18 mouse cellular contexts compared by ENCODE assay signal in the genomic region with DNA sequence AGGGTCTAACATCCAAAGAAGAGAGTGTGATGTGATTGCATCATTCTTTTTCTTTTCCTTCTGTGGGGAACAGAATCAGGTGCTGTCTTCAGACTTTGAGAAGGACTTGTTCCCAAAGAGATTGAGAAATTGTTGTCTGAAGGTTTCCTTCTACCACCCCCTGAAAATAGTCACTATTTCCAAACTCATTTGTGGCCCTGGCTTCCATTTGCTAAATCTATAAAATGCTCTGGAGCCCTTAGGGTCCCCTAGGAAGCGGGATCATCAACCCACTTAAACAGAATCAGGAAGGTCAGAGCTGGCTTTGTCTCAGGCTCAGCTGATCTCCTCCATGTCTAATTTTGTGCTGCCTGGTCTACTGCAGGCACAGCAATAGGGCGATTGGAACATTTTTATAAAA.
DNase-seq lines count a peak whose midpoint lies in the region; ATAC-seq lines count a peak whose summit lies in the region.
"Had no signal": no experiment of that assay in that cellular context is flagged by ENCODE, and none has a peak within 500 bp of the region (broad histone marks: within the 10 kb centered on the region; RNA-seq: fewer than 3 reads in every experiment).

No protein-coding gene starts in this region.

- no peak for ATAC-seq in hindbrain, embryonic 13.5 days (ENCODE audit: low FRiP score)
- ATAC-seq: activated CD4-positive, CD25-positive, alpha-beta regulatory T cell, adult 4 months; CD4-positive, CD25-positive, alpha-beta regulatory T cell, adult 4 months; Patski had no signal

- peak; percentile 75 for DNase-seq in fat pad, adult 2 months (ENCODE audit: extremely low read depth, low read depth, low spot score)
- DNase-seq in gonadal fat pad, adult 2 months (ENCODE audit: low read depth), result peak; percentile 78
- DNase-seq in right cerebral cortex, adult 18-20 months, result no peak
- DNase-seq: adrenal gland, adult 2 months; adrenal gland, adult 8-10 months; adrenal gland, postnatal 10 days; adrenal gland, postnatal 14 days; adrenal gland, postnatal 25 days; adrenal gland, postnatal 36 days; B cell, adult 2 months; cerebellum, adult 11 months; cerebellum, adult 11-12 months; cerebellum, adult 18-20 months had no signal

- no peaks in the 10 kb centered on the region for H3K4me1 ChIP-seq in hindbrain, embryonic 13.5 days (replicated peaks)

- H3K36me3 ChIP-seq in hindbrain, embryonic 13.5 days, result no peaks in the 10 kb centered on the region
- H3K36me3 ChIP-seq: G1E had no signal

- peaks cover 3% of the 10 kb centered on the region; the same call in 1 of the 2 replicates for H3K27me3 ChIP-seq in hindbrain, embryonic 13.5 days
- H3K27me3 ChIP-seq: Patski had no signal

- no peak overlapping the region for H3K4me2 ChIP-seq in hindbrain, embryonic 13.5 days

- WGBS in hindbrain, embryonic 13.5 days, result 84% methylated on average over 2 of the region's 2 CpGs

- no peaks in the 10 kb centered on the region for H3K9me3 ChIP-seq in hindbrain, embryonic 13.5 days

- H3K9ac ChIP-seq in hindbrain, embryonic 13.5 days, result no peak overlapping the region

- H3K4me3 ChIP-seq in hindbrain, embryonic 13.5 days, result no peak overlapping the region

- H3K27ac ChIP-seq in hindbrain, embryonic 13.5 days, result no peak overlapping the region
